Mouse (Mus musculus): ENCODE measurements around the gene Ddb1.

Gene Ddb1

GRCm38 (mm10) chr19:10605293-10605900, at the start of gene Ddb1, which contains the start of gene Tkfc:
Ddb1 (plus strand) TSS chr19:10605327.
Tkfc (minus strand) TSS chr19:10605654.
- under 1% methylated on average over 49 of the region's 49 CpGs for WGBS

GRCm38 (mm10) chr19:10555624-10556510, 49.3 kb upstream of the Ddb1 start, which contains the start of gene Tmem216:
Tmem216 (minus strand) TSS chr19:10556238.
- WGBS: 1% methylated on average over 43 of the region's 43 CpGs

- WGBS: 69% methylated on average over 2 of the region's 2 CpGs
These were observed 48.1 kb upstream of the Ddb1 start for GRCm38 (mm10) chr19:10557001-10557400.

- 63% methylated on average over 2 of the region's 2 CpGs for WGBS
These were observed 47.7 kb upstream of the Ddb1 start for GRCm38 (mm10) chr19:10557430-10557829.

GRCm38 (mm10) chr19:10557837-10558375, 47.2 kb upstream of the Ddb1 start:
- WGBS: 72% methylated on average over 4 of the region's 4 CpGs

GRCm38 (mm10) chr19:10560108-10560507, 45.0 kb upstream of the Ddb1 start:
- 38% methylated on average over 5 of the region's 5 CpGs for WGBS

GRCm38 (mm10) chr19:10561558-10562314, 43.4 kb upstream of the Ddb1 start:
- 83% methylated on average over 6 of the region's 6 CpGs for WGBS

GRCm38 (mm10) chr19:10562351-10562750, 42.8 kb upstream of the Ddb1 start:
- 77% methylated on average over 5 of the region's 5 CpGs for WGBS

GRCm38 (mm10) chr19:10564278-10564677, 40.8 kb upstream of the Ddb1 start:
- 83% methylated on average over 6 of the region's 6 CpGs for WGBS

GRCm38 (mm10) chr19:10565217-10565616, 39.9 kb upstream of the Ddb1 start:
- WGBS: 76% methylated on average over 4 of the region's 4 CpGs

- 96% methylated on average over 6 of the region's 6 CpGs for WGBS
These were observed 35.5 kb upstream of the Ddb1 start for GRCm38 (mm10) chr19:10569627-10570026.

GRCm38 (mm10) chr19:10576690-10577561, 28.2 kb upstream of the Ddb1 start, which contains the start of the genes Cyb561a3 and Tmem138:
Cyb561a3 (plus strand) TSS chr19:10577172.
Tmem138 (minus strand) TSS chr19:10577362.
- WGBS: under 1% methylated on average over 44 of the region's 44 CpGs

GRCm38 (mm10) chr19:10580102-10580501, 25.0 kb upstream of the Ddb1 start:
- 83% methylated on average over 3 of the region's 3 CpGs for WGBS

- 88% methylated on average over 3 of the region's 3 CpGs for WGBS
These were observed 24.4 kb upstream of the Ddb1 start for GRCm38 (mm10) chr19:10580761-10581160.

GRCm38 (mm10) chr19:10581984-10582383, 23.1 kb upstream of the Ddb1 start:
- WGBS: 88% methylated on average over 6 of the region's 6 CpGs

GRCm38 (mm10) chr19:10583550-10584146, 21.5 kb upstream of the Ddb1 start:
- 27% methylated on average over 7 of the region's 7 CpGs for WGBS

GRCm38 (mm10) chr19:10585112-10585511, 20.0 kb upstream of the Ddb1 start:
- 94% methylated on average over 8 of the region's 8 CpGs for WGBS

GRCm38 (mm10) chr19:10587231-10587630, 17.9 kb upstream of the Ddb1 start:
- 92% methylated on average over 8 of the region's 8 CpGs for WGBS

GRCm38 (mm10) chr19:10589127-10589857, 15.8 kb upstream of the Ddb1 start:
- 61% methylated on average over 5 of the region's 5 CpGs for WGBS

GRCm38 (mm10) chr19:10590301-10590700, 14.8 kb upstream of the Ddb1 start:
- WGBS: 78% methylated on average over 3 of the region's 3 CpGs

All from cerebral cortex, adult 2 months (tissue).